Mouse (Mus musculus): ENCODE data around the gene Efna5.

Gene Efna5

GRCm38 (mm10) chr17:62656591-62656990 is 224.5 kb downstream of the Efna5 start:
- in situ Hi-C loops (cut with MboI): no loop called here

GRCm38 (mm10) chr17:62655819-62656355 is 225.2 kb downstream of the Efna5 start:
- in situ Hi-C loops (cut with MboI): no loop called here

- in situ Hi-C loops (cut with MboI): no loop called here
Observed at GRCm38 (mm10) chr17:62652451-62652850, 228.7 kb downstream of the Efna5 start.

GRCm38 (mm10) chr17:62651696-62652095 is 229.4 kb downstream of the Efna5 start:
- in situ Hi-C loops (cut with MboI): no loop called here

GRCm38 (mm10) chr17:62649293-62649950 is 231.7 kb downstream of the Efna5 start:
- in situ Hi-C loops (cut with MboI): no loop called here

- in situ Hi-C loops (cut with MboI): no loop called here
Observed at GRCm38 (mm10) chr17:62646836-62647235, 234.3 kb downstream of the Efna5 start.

- in situ Hi-C loops (cut with MboI): no loop called here
Observed at GRCm38 (mm10) chr17:62642447-62643145, 238.5 kb downstream of the Efna5 start.

GRCm38 (mm10) chr17:62640654-62641053 is 240.5 kb downstream of the Efna5 start:
- in situ Hi-C loops (cut with MboI): no loop called here

GRCm38 (mm10) chr17:62636896-62637295 is 244.2 kb downstream of the Efna5 start:
- in situ Hi-C loops (cut with MboI): no loop called here

GRCm38 (mm10) chr17:62634937-62635336 is 246.2 kb downstream of the Efna5 start:
- in situ Hi-C loops (cut with MboI): no loop called here

- in situ Hi-C loops (cut with MboI): no loop called here
Observed at GRCm38 (mm10) chr17:62628474-62628873, 252.6 kb downstream of the Efna5 start.

- in situ Hi-C loops (cut with MboI): no loop called here
Observed at GRCm38 (mm10) chr17:62627508-62627907, 253.6 kb downstream of the Efna5 start.

- in situ Hi-C loops (cut with MboI): no loop called here
Observed at GRCm38 (mm10) chr17:62625646-62626020, 255.5 kb downstream of the Efna5 start.

- in situ Hi-C loops (cut with MboI): no loop called here
Observed at GRCm38 (mm10) chr17:62624804-62625645, 256.1 kb downstream of the Efna5 start.

GRCm38 (mm10) chr17:62623224-62623623 is 257.9 kb downstream of the Efna5 start:
- in situ Hi-C loops (cut with MboI): no loop called here

GRCm38 (mm10) chr17:62622481-62622880 is 258.6 kb downstream of the Efna5 start:
- in situ Hi-C loops (cut with MboI): no loop called here

- in situ Hi-C loops (cut with MboI): no loop called here
Observed at GRCm38 (mm10) chr17:62615159-62615558, 266.0 kb downstream of the Efna5 start.

GRCm38 (mm10) chr17:62614708-62615107 is 266.4 kb downstream of the Efna5 start:
- in situ Hi-C loops (cut with MboI): no loop called here

GRCm38 (mm10) chr17:62614237-62614636 is 266.9 kb downstream of the Efna5 start:
- in situ Hi-C loops (cut with MboI): no loop called here

- in situ Hi-C loops (cut with MboI): no loop called here
Observed at GRCm38 (mm10) chr17:62613232-62613631, 267.9 kb downstream of the Efna5 start.

- in situ Hi-C loops (cut with MboI): no loop called here
Observed at GRCm38 (mm10) chr17:62608145-62608544, 273.0 kb downstream of the Efna5 start.

GRCm38 (mm10) chr17:62607304-62607914 is 273.7 kb downstream of the Efna5 start:
- in situ Hi-C loops (cut with MboI): no loop called here
